Mouse (Mus musculus) liver, embryonic 15.5 days (tissue): Measurements from ENCODE around the gene Spryd7. TPM values are rescaled to one million over a fixed set of nuclear protein-coding genes. Genes with fewer than 3 reads are reported as not detected.

ENCODE experiments used
- polyA plus RNA-seq: library from polyadenylated mRNA; unstranded; fragments of >200 nt; fragmentation: Nextera tagmentation; extraction: Ambion mirVana; gene quantifications from 2 replicates; pipeline ENCODE4 v1.2.1, GENCODE M21; 2015

Gene Spryd7
- polyA plus RNA-seq, 1 experiment from 2014 or later = 8.3 TPM

Other genes starting within 250 kb of the Spryd7 start
- gene Arl11, start 247.1 kb downstream of the Spryd7 start, polyA plus RNA-seq = 2.5 and 2.6 TPM in 2 replicates
- gene Ebpl, start 196.4 kb downstream of the Spryd7 start, polyA plus RNA-seq = 4.9 and 5.1 TPM in 2 replicates
- gene Kpna3, start 117.0 kb downstream of the Spryd7 start, polyA plus RNA-seq = 20.7 and 22.5 TPM in 2 replicates
- gene Trim13, start 41.4 kb upstream of the Spryd7 start, polyA plus RNA-seq = 3.4 and 3.7 TPM in 2 replicates
- 0.32 and 0.44 TPM in 2 replicates for gene Kcnrg, start 50.6 kb upstream of the Spryd7 start, polyA plus RNA-seq